Mouse (Mus musculus) layer of hippocampus, postnatal 25 days (tissue): ENCODE results near the gene Neurog2. TPM values are rescaled to one million over a fixed set of nuclear protein-coding genes. Genes with fewer than 3 reads are reported as not detected.

Experiments used
- DNase-seq, 2 experiments: peaks; one replicate each; pipeline ENCODE4 v3.0.0; 2022; ENCODE audit warnings: mixed read lengths in 2 of 2, low spot score in 1 of 2; ENCODE audit errors: extremely low spot score in 1 of 2
- total RNA-seq, 2 experiments: library from RNA; stranded (reverse); gene quantifications; 2 replicates each; pipeline ENCODE4 v1.2.3; 2021

Gene Neurog2
- total RNA-seq, 2 experiments from 2014 or later: 1.7 TPM

DNA sequence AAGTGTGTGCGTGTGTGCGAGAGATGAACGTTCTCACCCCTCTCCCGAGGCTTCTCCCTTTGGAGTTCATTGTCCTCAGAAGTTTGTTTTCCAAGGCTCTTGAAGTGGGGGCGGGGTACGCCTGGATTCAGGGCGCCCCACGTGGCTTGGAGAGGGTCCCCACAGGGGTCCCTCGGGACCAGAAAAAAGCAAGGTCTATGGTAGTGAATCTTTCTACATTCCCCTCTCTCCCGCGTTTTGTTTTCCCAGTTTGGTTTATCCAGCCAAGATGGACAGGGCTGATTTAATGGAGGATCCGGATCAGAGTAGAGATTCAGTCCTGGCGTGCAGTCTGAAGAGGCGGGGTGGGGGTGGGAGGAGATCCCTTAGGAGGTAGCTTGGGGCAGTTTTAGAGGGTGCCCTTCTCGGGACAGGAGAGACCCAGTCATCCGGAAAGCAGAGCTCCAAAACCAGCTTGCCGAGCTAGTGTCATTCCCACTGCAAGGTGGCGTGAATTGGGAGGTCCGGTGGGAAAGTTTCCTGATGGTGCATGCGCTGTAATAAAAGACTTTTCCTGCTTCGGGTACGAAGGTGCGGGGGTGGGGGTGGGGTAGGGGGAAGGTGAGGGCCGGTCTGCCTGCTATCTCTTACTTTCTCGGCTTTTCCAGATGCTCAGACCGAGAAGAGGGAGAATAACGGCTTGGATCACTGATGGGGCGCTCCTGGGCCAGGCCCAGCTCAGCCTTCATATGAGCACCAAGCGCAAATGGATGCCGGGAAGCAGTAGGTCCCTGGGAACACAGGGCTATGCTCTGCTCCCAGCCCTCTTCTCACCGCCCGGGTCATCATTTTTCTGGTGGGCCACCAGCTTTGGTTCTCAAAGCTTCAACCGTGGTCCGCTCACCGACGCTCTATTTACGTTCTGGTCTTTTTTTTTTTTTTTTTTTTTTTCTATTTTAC is 8.1 kb downstream of the Neurog2 start:
- no peak for DNase-seq

DNA sequence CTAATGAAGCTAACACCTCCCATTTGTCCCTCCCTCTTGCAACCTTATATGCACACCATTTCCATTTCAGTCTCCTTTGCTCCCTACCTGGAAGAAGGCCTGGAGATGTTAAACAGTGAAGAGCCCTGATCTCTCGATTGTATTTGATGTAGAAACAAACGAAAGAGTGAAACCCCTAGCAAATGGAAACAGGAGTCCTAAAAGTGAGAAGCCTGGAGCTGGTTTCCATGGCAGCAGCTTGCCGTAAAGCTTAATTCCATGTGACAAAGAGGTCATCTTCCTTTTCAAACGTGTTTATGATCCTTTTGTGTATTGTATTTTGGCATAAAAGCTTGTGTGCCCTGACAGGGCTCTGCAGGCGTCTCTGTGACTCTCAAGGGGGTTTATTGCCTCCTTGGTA is 9.3 kb downstream of the Neurog2 start:
- DNase-seq: no peak

DNA sequence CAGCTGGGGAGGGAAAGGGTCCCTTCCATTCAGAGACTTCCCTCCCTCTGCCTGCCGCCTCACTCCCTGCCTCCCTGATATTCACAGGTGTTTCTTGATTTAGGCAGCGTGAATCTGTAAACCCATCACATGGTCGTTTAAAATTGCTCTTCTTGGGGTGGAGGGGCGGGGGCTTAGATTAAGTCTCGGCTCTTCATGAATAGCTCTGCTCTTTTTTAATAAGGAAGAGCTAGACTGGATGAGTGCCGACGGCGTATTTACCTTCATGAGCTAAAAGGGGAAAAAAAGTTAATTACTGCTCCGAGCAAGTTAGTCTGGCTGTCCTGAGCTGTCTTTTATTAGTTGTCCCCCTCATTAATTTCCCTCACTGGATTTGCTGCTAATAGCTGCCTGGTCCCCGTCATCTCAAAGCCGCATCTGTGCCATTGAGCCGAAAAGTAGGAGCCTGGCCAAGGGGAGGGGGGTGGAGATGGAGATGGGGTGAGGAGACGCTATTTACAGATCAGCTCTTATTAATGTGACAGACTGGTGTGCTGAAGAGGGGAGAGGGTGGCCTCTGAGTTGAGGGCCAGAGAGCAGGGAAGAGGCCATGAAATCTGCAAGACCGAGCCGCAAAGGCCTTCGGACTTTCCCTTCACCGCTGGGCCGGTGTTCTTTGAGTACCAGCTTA is 13.4 kb downstream of the Neurog2 start:
- no peak for DNase-seq

DNA sequence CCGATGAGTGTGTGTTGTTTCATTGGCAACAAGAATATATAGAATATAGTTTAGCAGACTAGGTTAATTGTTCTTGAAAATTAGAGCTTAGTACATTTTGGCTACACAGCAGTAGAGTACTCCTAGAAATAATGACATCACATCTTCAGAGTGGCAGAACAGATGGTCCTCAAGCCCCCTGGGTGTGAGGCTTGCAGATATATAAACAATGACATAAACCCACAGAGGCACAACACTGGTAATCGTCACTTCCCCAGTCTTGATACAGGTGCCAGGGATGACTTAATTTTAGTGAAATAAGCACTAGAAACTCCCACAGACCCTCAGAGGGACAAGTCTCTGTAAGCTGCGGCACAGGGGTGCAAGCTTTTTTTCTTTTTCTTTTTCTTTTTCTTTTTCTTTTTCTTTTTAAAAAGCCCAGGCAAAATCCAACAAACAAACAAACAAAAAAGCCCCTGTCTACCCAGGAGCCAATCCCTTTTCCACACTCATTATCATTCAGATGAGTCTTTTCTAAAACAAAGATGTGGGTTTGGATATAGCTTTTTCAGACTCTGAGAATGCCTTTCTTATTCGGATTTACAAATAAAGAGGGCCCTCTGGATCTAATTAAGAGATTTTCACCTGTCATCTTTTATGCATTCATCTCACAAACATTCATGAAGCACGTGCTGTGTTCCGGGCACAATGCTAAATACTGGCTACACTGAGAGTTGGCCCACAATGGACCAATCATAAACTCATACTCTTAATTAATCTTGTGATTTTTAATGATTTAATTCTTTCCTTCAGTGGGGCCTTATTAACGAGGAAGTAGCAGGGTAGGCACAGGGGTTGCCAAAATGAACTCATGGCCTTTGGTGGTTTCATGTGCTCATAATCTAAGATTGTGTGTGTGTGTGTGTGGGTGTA is 19.1 kb downstream of the Neurog2 start:
- no peak for DNase-seq

DNA sequence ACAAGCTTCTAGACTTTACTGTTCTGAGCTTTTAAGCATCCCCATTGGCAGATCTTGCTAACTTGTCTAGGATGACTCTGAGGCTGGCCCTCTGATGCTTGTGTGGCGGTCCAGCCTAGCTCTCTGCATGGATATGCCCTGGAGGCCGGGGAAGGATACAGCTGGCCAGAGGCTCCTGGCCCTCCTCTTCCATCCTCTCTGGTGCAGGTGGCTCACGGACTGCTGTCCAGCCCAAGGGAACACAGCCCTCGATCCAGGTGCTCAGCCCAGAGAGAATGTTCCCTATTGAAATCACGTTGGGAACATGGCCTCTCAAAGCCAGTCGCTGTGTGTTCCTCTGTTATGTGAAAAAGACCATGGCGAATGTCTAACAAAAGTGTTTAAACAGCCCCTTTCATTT is 27.8 kb downstream of the Neurog2 start:
- DNase-seq: no peak

DNA sequence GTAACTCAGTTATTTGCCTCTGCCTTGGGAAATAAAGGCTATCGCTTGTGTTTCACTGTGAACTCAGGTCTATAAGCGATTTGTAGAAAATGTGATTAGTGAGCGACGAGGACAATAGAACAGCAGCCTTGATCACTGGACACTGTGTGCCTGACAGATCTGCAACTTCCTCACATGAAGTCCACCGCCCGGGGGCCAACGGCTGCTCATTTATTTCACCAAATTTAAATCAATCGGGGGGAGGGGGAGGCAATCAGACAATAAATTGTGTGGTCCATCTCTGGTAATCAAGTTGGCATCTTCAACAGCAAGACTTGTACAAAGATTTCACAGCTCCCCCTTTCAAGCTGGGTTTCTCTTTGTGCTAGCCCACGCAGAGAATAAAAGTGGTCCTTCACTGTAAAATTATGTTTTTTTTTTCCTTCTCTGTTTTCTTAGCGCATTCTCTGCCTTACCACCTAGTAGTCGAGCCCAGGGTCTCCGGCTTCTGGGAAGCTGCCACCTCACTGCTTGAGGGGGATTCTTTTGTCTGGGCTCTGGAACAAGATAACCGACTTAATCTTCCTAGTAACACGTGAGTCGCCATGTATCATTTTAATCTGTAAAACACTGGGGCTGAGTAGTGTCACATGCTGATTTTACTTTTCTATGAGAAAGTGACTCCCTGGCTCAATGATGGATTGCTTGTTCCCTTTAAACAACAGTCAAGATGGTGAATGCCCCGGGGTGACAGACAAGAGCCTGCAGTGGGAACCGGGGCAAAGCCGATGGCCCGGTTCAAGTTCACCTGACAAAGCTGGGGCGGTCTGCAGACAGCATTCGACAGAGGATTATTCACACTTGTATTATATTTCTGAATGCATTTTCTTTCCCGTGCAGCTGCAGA is 29.0 kb downstream of the Neurog2 start:
- no peak for DNase-seq

DNA sequence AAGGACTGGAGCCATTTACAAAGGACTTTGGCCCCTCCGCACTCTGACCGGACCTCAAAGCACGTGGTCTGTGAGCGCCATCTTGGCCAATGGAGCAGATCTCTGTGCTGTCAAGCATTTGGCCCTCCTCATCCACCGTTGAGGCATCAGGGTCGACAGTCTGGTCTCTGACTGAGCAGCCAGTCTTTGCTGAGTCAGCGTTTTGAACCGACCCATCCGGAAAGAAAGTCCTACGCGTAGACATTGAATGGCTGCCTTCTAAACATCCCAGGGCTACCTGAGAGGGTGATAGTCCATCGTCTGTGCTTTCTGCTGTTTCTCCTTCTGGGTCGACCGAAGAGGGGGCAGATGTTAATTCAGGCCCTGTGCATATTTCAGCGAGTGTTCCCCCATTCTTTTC is 46.8 kb downstream of the Neurog2 start:
- DNase-seq: no peak

Other genes starting within 250 kb of the Neurog2 start
- gene Ank2, start 133.8 kb upstream of the Neurog2 start, total RNA-seq: 100 to 1,000 TPM; 675 to 811 TPM
- gene Larp7, start 79.8 kb upstream of the Neurog2 start, total RNA-seq: 10 to 100 TPM; 16.0 to 17.4 TPM
- 1 to 10 TPM; 2.3 to 2.5 TPM for gene Zgrf1, start 79.6 kb upstream of the Neurog2 start, total RNA-seq
- gene Alpk1, start 147.4 kb downstream of the Neurog2 start, total RNA-seq: 1 to 10 TPM; 6.7 to 9.6 TPM
- 1 to 10 TPM; 6.3 to 6.5 TPM for gene Tifa, start 156.7 kb downstream of the Neurog2 start, total RNA-seq
- 10 to 100 TPM; 74.9 to 77.4 TPM for gene Ap1ar, start 204.4 kb downstream of the Neurog2 start, total RNA-seq